Mouse (Mus musculus) lung, postnatal 0 days (tissue): ENCODE results near the gene Tmem184b.

Source experiments
- CTCF ChIP-seq: IDR thresholded peaks from 2 replicates; pipeline ENCODE4 v1.5.1; 2016; ENCODE audit warnings: antibody characterized with exemption, mild to moderate bottlenecking
- EP300 ChIP-seq: IDR thresholded peaks from 2 replicates; pipeline ENCODE4 v1.6.1; 2016; ENCODE audit warnings: antibody characterized with exemption, mild to moderate bottlenecking, control low read depth

- TF ChIP-seq CTCF (no peak), EP300 (no peak)
Observed at GRCm38 (mm10) chr15:79402836-79403762, at the start of gene Tmem184b.
